Mouse (Mus musculus) heart, postnatal 10 days (tissue): ENCODE results near the gene Prrc2b. TPM values are rescaled to one million over a fixed set of nuclear protein-coding genes. Genes with fewer than 3 reads are reported as not detected.

Experiments
- DNase-seq, 2 experiments: peaks; one replicate each; pipeline ENCODE4 v3.0.0; 2021
- intact Hi-C: fragments of 180-260 bp; cut with DNase I; formaldehyde crosslinking; loops from one replicate; pipeline ENCODE4 v1.15.1; 2025
- total RNA-seq, 2 experiments: library from RNA; stranded (reverse); gene quantifications; 2 replicates each; pipeline ENCODE4 v1.2.3; 2021

Prrc2b gene
- total RNA-seq, 2 experiments from 2014 or later = 118 to 134 TPM

GRCm38 (mm10) chr2:32155614-32156013, 4.7 kb downstream of the Prrc2b start:
- no peak for DNase-seq
- intact Hi-C loops = no loop called here

- intact Hi-C loops = no loop called here
- no peak for DNase-seq
Measured at GRCm38 (mm10) chr2:32156645-32157044, 5.8 kb downstream of the Prrc2b start.

- intact Hi-C loops = no loop called here
- DNase-seq = no peak
Measured at GRCm38 (mm10) chr2:32157328-32157727, 6.4 kb downstream of the Prrc2b start.

GRCm38 (mm10) chr2:32158616-32159239, 7.8 kb downstream of the Prrc2b start:
- intact Hi-C loops = no loop called here
- DNase-seq = no peak

- DNase-seq = no peak
- intact Hi-C loops = no loop called here
Measured at GRCm38 (mm10) chr2:32160525-32160924, 9.6 kb downstream of the Prrc2b start.

GRCm38 (mm10) chr2:32160967-32161366, 10.1 kb downstream of the Prrc2b start:
- intact Hi-C loops = no loop called here
- no peak for DNase-seq

GRCm38 (mm10) chr2:32162102-32162501, 11.2 kb downstream of the Prrc2b start:
- intact Hi-C loops = no loop called here
- no peak for DNase-seq

GRCm38 (mm10) chr2:32162646-32163045, 11.8 kb downstream of the Prrc2b start:
- intact Hi-C loops = no loop called here
- no peak for DNase-seq

GRCm38 (mm10) chr2:32163057-32163456, 12.2 kb downstream of the Prrc2b start:
- intact Hi-C loops = no loop called here
- DNase-seq = no peak

- intact Hi-C loops = no loop called here
- DNase-seq = no peak
Measured at GRCm38 (mm10) chr2:32164503-32164902, 13.6 kb downstream of the Prrc2b start.

- DNase-seq = no peak
- intact Hi-C loops = no loop called here
Measured at GRCm38 (mm10) chr2:32165040-32165800, 14.3 kb downstream of the Prrc2b start.

- intact Hi-C loops = no loop called here
- peak in 1 of 2 experiments; percentile 61 for DNase-seq
Measured at GRCm38 (mm10) chr2:32166581-32166980, 15.7 kb downstream of the Prrc2b start.

GRCm38 (mm10) chr2:32167034-32167770, 16.3 kb downstream of the Prrc2b start:
- intact Hi-C loops = no loop called here
- no peak for DNase-seq

GRCm38 (mm10) chr2:32167819-32168218, 16.9 kb downstream of the Prrc2b start:
- peak; percentile 80 to 85 for DNase-seq
- intact Hi-C loops = no loop called here

GRCm38 (mm10) chr2:32169292-32169691, 18.4 kb downstream of the Prrc2b start:
- no peak for DNase-seq
- intact Hi-C loops = no loop called here

- intact Hi-C loops = no loop called here
- no peak for DNase-seq
Measured at GRCm38 (mm10) chr2:32170010-32170409, 19.1 kb downstream of the Prrc2b start.

GRCm38 (mm10) chr2:32171658-32172433, 21.0 kb downstream of the Prrc2b start:
- intact Hi-C loops = no loop called here
- peak in 1 of 2 experiments; percentile 37 for DNase-seq

- intact Hi-C loops = loop anchor here (2.0 kb wide), 1 partner anchor 21 kb away; no protein-coding TSS in a partner anchor
- DNase-seq = peak; percentile 89 to 93
Measured at GRCm38 (mm10) chr2:32174170-32174741, 23.4 kb downstream of the Prrc2b start.

- intact Hi-C loops = loop anchor here (2.0 kb wide), 1 partner anchor 22 kb away; no protein-coding TSS in a partner anchor
- DNase-seq = peak in 1 of 2 experiments; percentile 49
Measured at GRCm38 (mm10) chr2:32175051-32175466, 24.2 kb downstream of the Prrc2b start.

- peak in 1 of 2 experiments; percentile 35 for DNase-seq
- intact Hi-C loops = loop anchor here (2.0 kb wide), 1 partner anchor 23 kb away; no protein-coding TSS in a partner anchor
Measured at GRCm38 (mm10) chr2:32175508-32175907, 24.6 kb downstream of the Prrc2b start.
